Mouse (Mus musculus) MEL (cell line): ENCODE data around the gene Rabggta. TPM values are rescaled to one million over a fixed set of nuclear protein-coding genes. Genes with fewer than 3 reads are reported as not detected.

Experiments
- DNase-seq: peaks from one replicate; pipeline ENCODE4 v3.0.0; 2011; ENCODE audit warnings: low read depth, low spot score
- H3K27ac ChIP-seq: 2 replicates; pipeline ENCODE4 v1.5.1; 2012; ENCODE audit warnings: low read depth, mild to moderate bottlenecking, control low read depth, low read length, moderate library complexity; ENCODE audit not compliant: control insufficient read depth
- H3K27me3 ChIP-seq, 2 experiments: fragments of 150-350 bp in 1 of 2; sonication (generic) in 1 of 2; 2 replicates each; pipeline ENCODE4 v1.6.1; 2012; ENCODE audit warnings: low read length in 2 of 2, mild to moderate bottlenecking in 2 of 2, improper control_type of control experiment in 1 of 2, moderate library complexity in 1 of 2; ENCODE audit not compliant: insufficient read depth in 2 of 2, control insufficient read depth in 1 of 2
- H3K36me3 ChIP-seq, 2 experiments: 2 replicates each; pipeline ENCODE4 v1.6.1; 2012 to 2014; ENCODE audit warnings: low read length in 2 of 2, improper control_type of control experiment in 1 of 2, inconsistent platforms in 1 of 2, mild to moderate bottlenecking in 1 of 2; ENCODE audit not compliant: insufficient read depth in 2 of 2, control insufficient read depth in 1 of 2
- H3K4me1 ChIP-seq, 2 experiments: fragments of 150-350 bp in 1 of 2; sonication (generic) in 1 of 2; 2 replicates each; pipeline ENCODE4 v1.6.1; 2012; ENCODE audit warnings: low read length in 2 of 2, improper control_type of control experiment in 1 of 2, mild to moderate bottlenecking in 1 of 2; ENCODE audit not compliant: insufficient read depth in 2 of 2, control insufficient read depth in 1 of 2
- H3K4me3 ChIP-seq, 2 experiments: fragments of 150-350 bp in 1 of 2; sonication (generic) in 1 of 2; 2 replicates each; pipeline ENCODE4 v1.5.1; 2012; ENCODE audit warnings: low read depth in 2 of 2, low read length in 2 of 2, mild to moderate bottlenecking in 2 of 2, moderate library complexity in 2 of 2, control low read depth in 1 of 2, improper control_type of control experiment in 1 of 2; ENCODE audit not compliant: control insufficient read depth in 1 of 2, insufficient read depth in 1 of 2
- H3K79me2 ChIP-seq: 2 replicates; pipeline ENCODE4 v1.6.1; 2012; ENCODE audit warnings: mild to moderate bottlenecking, low read length, moderate library complexity; ENCODE audit not compliant: control insufficient read depth, poor library complexity, insufficient read depth
- H3K9ac ChIP-seq: 2 replicates; pipeline ENCODE4 v1.6.1; 2012; ENCODE audit warnings: low read depth, mild to moderate bottlenecking, control low read depth, low read length, moderate library complexity; ENCODE audit not compliant: control insufficient read depth, poor library complexity, severe bottlenecking
- H3K9me3 ChIP-seq: fragments of 150-350 bp; sonication (generic); replicated peaks from 2 replicates; pipeline ENCODE4 v1.6.1; 2012; ENCODE audit warnings: mild to moderate bottlenecking, low read length, improper control_type of control experiment, moderate library complexity; ENCODE audit not compliant: insufficient read depth
- CTCF ChIP-seq, 3 experiments: IDR thresholded peaks in 2 of 3; conservative IDR thresholded peaks in 1 of 3; 2 replicates each; pipeline ENCODE4 v1.5.1; 2011 to 2012; ENCODE audit warnings: low read length in 3 of 3, low read depth in 2 of 3, mild to moderate bottlenecking in 2 of 3, improper control_type of control experiment in 1 of 3, inconsistent platforms in 1 of 3, mixed read lengths in 1 of 3, moderate library complexity in 1 of 3; ENCODE audit not compliant: control insufficient read depth in 1 of 3, insufficient read depth in 1 of 3, poor library complexity in 1 of 3, severe bottlenecking in 1 of 3
- JUND ChIP-seq: IDR thresholded peaks from 2 replicates; pipeline ENCODE4 v1.6.1; 2011; ENCODE audit warnings: low read depth, mild to moderate bottlenecking, improper control_type of control experiment, low read length
- KAT2A ChIP-seq: conservative IDR thresholded peaks from 2 replicates; pipeline ENCODE4 v1.6.1; 2012; ENCODE audit warnings: low read depth, low read length, improper control_type of control experiment, inconsistent platforms
- MAFK ChIP-seq: IDR thresholded peaks from 2 replicates; pipeline ENCODE4 v1.6.1; 2011; ENCODE audit warnings: low read depth, mild to moderate bottlenecking, low read length, improper control_type of control experiment, borderline replicate concordance
- MAZ ChIP-seq: IDR thresholded peaks from 2 replicates; pipeline ENCODE4 v1.6.1; 2012; ENCODE audit warnings: low read depth, mild to moderate bottlenecking, inconsistent platforms, low read length, improper control_type of control experiment
- MXI1 ChIP-seq: IDR thresholded peaks from 2 replicates; pipeline ENCODE4 v1.6.1; 2011; ENCODE audit warnings: mild to moderate bottlenecking, low read depth, low read length, improper control_type of control experiment
- NELFE ChIP-seq: IDR thresholded peaks from 2 replicates; pipeline ENCODE4 v1.6.1; 2011; ENCODE audit warnings: low read depth, low read length, improper control_type of control experiment
- NRF1 ChIP-seq: IDR thresholded peaks from 2 replicates; pipeline ENCODE4 v1.6.1; 2014; ENCODE audit warnings: low read depth, mild to moderate bottlenecking, inconsistent platforms, low read length, improper control_type of control experiment, moderate library complexity; ENCODE audit not compliant: poor library complexity, insufficient read depth, severe bottlenecking
- POLR2A ChIP-seq, 2 experiments: IDR thresholded peaks; 2 replicates each; pipeline ENCODE4 v1.6.1; 2011 to 2012; ENCODE audit warnings: low read length in 2 of 2, mild to moderate bottlenecking in 2 of 2, control low read depth in 1 of 2, improper control_type of control experiment in 1 of 2, low read depth in 1 of 2, moderate library complexity in 1 of 2; ENCODE audit not compliant: control insufficient read depth in 1 of 2, insufficient read depth in 1 of 2, poor library complexity in 1 of 2
- POLR2AphosphoS5 ChIP-seq: IDR thresholded peaks from 2 replicates; pipeline ENCODE4 v1.6.1; 2012; ENCODE audit warnings: low read depth, borderline replicate concordance, mild to moderate bottlenecking, inconsistent platforms, low read length, moderate library complexity, mixed read lengths
- RAD21 ChIP-seq: IDR thresholded peaks from 2 replicates; pipeline ENCODE4 v1.6.1; 2011; ENCODE audit warnings: mild to moderate bottlenecking, low read depth, low read length, improper control_type of control experiment
- RCOR1 ChIP-seq: IDR thresholded peaks from 2 replicates; pipeline ENCODE4 v1.6.1; 2012; ENCODE audit warnings: low read depth, mild to moderate bottlenecking, inconsistent platforms, low read length, improper control_type of control experiment
- SMC3 ChIP-seq: IDR thresholded peaks from 2 replicates; pipeline ENCODE4 v1.6.1; 2011; ENCODE audit warnings: low read depth, low read length, improper control_type of control experiment
- TAL1 ChIP-seq: IDR thresholded peaks from 2 replicates; pipeline ENCODE4 v1.6.1; 2012; ENCODE audit warnings: mild to moderate bottlenecking, inconsistent platforms, low read length, moderate library complexity, mixed read lengths
- TCF12 ChIP-seq: IDR thresholded peaks from 2 replicates; pipeline ENCODE4 v1.6.1; 2014; ENCODE audit warnings: low read depth, mild to moderate bottlenecking, inconsistent platforms, low read length, improper control_type of control experiment, moderate library complexity
- UBTF ChIP-seq: IDR thresholded peaks from 2 replicates; pipeline ENCODE4 v1.6.1; 2012; ENCODE audit warnings: low read depth, mild to moderate bottlenecking, inconsistent platforms, low read length, improper control_type of control experiment, moderate library complexity, borderline replicate concordance; ENCODE audit not compliant: insufficient read depth
- USF2 ChIP-seq, 2 experiments: IDR thresholded peaks; 2 replicates each; pipeline ENCODE4 v1.6.1; 2011 to 2012; ENCODE audit warnings: improper control_type of control experiment in 2 of 2, low read length in 2 of 2, borderline replicate concordance in 1 of 2, inconsistent platforms in 1 of 2, low read depth in 1 of 2, mild to moderate bottlenecking in 1 of 2; ENCODE audit not compliant: insufficient read depth in 1 of 2
- ZNF384 ChIP-seq: IDR thresholded peaks from 2 replicates; pipeline ENCODE4 v1.6.1; 2012; ENCODE audit warnings: low read depth, mild to moderate bottlenecking, inconsistent platforms, low read length, improper control_type of control experiment
- polyA plus RNA-seq, 2 experiments: library from polyadenylated mRNA; stranded (reverse) in 1 of 2; unstranded in 1 of 2; fragments of >175 nt in 1 of 2; fragments of >200 nt in 1 of 2; gene quantifications; 2 replicates each; pipeline versions ENCODE4 v1.2.1 to v1.2.4; 2012; ENCODE audit warnings: low replicate concordance in 2 of 2, low read depth in 1 of 2; ENCODE audit not compliant: insufficient read length in 2 of 2, insufficient read depth in 1 of 2, missing spikeins in 1 of 2
- total RNA-seq: library from RNA; depleted of rRNA; stranded (reverse); fragments of 300-350 nt; gene quantifications from 2 replicates; pipeline ENCODE4 v1.2.3, GENCODE M21; 2012

Gene Rabggta
- total and polyA plus RNA-seq, 3 experiments, result 22.8 to 32.0 TPM; not detected in 1

GRCm38 (mm10) chr14:55730531-55731032 is 8.5 kb upstream of the Rabggta start (continued):
- peak; percentile 70; the same call in 1 of the 2 replicates for TF ChIP-seq MXI1
- no peak for TF ChIP-seq POLR2AphosphoS5
- TF ChIP-seq UBTF, result no peak
- no peak for TF ChIP-seq POLR2A (IDR thresholded peaks at IDR 0.05; ENCODE audit: control insufficient read depth in 1 of 2, insufficient read depth in 1 of 2, low read depth in 1 of 2, low read length in 2 of 2, poor library complexity in 1 of 2)
- peak; percentile 83 for TF ChIP-seq TAL1
- no peak for TF ChIP-seq RCOR1
- no peak for TF ChIP-seq NELFE
- TF ChIP-seq NRF1, result no peak
- no peak for TF ChIP-seq CTCF (IDR thresholded peaks at IDR 0.05 in 2 of 3, conservative IDR thresholded peaks at IDR 0.05 in 1 of 3; ENCODE audit: control insufficient read depth in 1 of 3, insufficient read depth in 1 of 3, low read depth in 2 of 3, low read length in 3 of 3, poor library complexity in 1 of 3, severe bottlenecking in 1 of 3)
- TF ChIP-seq SMC3, result no peak
- no peak for TF ChIP-seq JUND
- no peak for TF ChIP-seq KAT2A
- no peak for TF ChIP-seq MAFK

- TF ChIP-seq USF2 (IDR thresholded peaks at IDR 0.05; ENCODE audit: borderline replicate concordance in 1 of 2, insufficient read depth in 1 of 2, low read depth in 1 of 2, low read length in 2 of 2) (no peak), ZNF384 (no peak), JUND (no peak), MAZ (no peak), RAD21 (no peak), TCF12 (no peak), TAL1 (no peak)
- Histone ChIP-seq H3K36me3 (peaks cover 0 to 24% of the 10 kb centered on the region in 2 experiments; a peak in 2 of 4 replicates), H3K4me1 (peaks cover 13 to 45% of the 10 kb centered on the region in 2 experiments), H3K4me3 (no peak overlapping the region), H3K79me2 (no peaks in the 10 kb centered on the region), H3K9me3 (no peaks in the 10 kb centered on the region), H3K9ac (no peak overlapping the region), H3K27ac (no peak overlapping the region), H3K27me3 (no peaks in the 10 kb centered on the region)
- DNase-seq, result no peak
Measured at GRCm38 (mm10) chr14:55730116-55730515, 8.1 kb upstream of the Rabggta start.
